Mouse (Mus musculus): ENCODE data around the gene Pmm2. TPM values are rescaled to one million over a fixed set of nuclear protein-coding genes. Genes with fewer than 3 reads are reported as not detected.

Gene Pmm2
- polyA plus RNA-seq, 1 experiment from 2014 or later = 49.6 TPM

DNA sequence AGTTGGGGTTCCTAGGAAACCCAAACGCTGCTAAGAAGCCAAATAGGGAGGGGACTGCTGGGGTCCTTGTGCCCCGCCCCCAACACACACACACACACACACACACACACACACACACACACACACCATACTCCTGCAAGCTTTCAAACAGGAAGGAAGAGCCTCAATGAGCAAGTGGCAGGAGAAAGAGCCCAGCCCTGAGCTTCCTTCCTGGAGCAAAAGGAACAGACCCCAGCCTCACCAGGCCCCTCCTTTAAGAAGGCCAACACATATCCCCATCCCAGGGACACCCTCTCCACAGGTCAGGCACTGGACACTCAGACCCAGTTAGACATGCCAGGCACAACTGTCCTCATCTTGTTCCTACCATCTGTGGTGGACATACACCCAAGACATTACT is 25.5 kb downstream of the Pmm2 start:
- no peak overlapping the region for H3K4me3 ChIP-seq
- H3K9ac ChIP-seq (replicated peaks) = no peak overlapping the region
- H3K27ac ChIP-seq (replicated peaks) = no peak overlapping the region
- peaks cover 28% of the 10 kb centered on the region for H3K4me1 ChIP-seq
- no peaks in the 10 kb centered on the region for H3K9me3 ChIP-seq
- no peaks in the 10 kb centered on the region for H3K27me3 ChIP-seq
- 93% methylated on average over 2 of the region's 2 CpGs for WGBS
- peaks cover 37% of the 10 kb centered on the region for H3K36me3 ChIP-seq
- ATAC-seq (replicated peaks) = no peak
- H3K4me2 ChIP-seq (replicated peaks) = no peak overlapping the region

DNA sequence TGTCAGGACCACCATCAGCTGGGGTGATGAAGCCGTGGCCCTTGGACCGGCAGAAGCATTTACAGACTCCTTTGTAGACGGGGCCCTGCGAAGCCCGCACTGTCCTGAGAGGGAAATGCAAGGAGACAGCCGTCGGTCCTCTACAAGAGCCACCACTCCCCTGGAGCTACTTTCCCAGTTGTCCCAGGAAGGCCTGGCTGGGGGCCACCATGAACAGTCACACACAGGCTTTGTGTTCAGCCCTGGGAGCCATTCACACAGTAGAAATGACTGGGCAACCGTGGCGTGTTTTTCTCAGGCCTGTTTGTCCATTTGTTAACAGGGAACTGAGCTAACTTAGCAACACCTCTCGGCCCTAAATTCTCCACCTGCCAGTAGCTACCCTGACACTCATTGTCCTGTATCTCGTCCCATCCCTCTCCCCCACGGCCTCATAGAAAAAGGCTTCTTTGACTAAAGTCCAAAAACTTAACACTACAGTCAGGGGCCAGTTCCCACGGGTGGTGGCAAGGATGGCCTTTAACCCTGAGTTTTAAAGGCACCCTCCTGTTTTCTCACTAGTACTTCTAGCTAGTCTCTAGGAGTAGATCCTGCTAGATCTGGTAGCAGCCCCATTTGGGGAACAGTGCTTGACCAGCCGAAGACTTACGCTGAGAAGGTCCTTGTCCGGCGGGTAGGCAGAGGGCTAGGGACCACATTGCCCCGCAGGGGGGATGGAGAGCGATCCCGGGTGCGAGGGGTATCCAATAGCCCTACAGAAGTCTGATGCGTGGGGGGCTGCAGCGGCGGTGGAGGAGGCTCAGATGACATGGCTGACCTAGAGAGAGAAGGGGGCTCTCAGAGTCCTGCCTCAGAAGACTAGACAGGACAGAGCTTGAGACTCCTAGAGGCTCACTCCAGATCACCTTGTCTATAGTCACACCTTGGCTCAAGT is 26.4 kb downstream of the Pmm2 start:
- Histone ChIP-seq H3K27me3 (no peaks in the 10 kb centered on the region), H3K36me3 (peaks cover 34% of the 10 kb centered on the region), H3K4me1 (peaks cover 36% of the 10 kb centered on the region), H3K27ac (replicated peaks) (no peak overlapping the region), H3K4me2 (replicated peaks) (no peak overlapping the region), H3K4me3 (no peak overlapping the region), H3K9ac (replicated peaks) (no peak overlapping the region), H3K9me3 (no peaks in the 10 kb centered on the region)
- no peak for ATAC-seq (replicated peaks)
- 84% methylated on average over 24 of the region's 24 CpGs for WGBS

DNA sequence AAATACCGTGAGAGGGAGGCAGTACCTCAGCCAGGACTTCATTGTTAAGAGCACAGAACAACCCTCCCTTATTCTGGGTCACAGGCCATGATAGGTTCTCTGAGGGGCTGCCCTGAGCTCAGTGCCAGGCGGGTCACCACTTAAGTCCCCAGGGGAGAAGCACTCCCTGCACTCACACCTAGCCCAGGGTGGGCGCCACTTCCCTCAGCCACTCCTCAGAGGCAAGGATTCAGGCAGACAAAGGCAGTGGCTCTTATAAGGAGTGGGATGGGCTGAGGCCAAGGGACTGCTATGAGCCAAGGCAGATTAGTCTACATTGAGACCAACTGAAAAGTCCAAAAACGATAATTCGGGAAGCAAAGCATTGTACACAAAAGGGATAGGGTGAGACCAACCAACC is 27.9 kb downstream of the Pmm2 start:
- no peak overlapping the region for H3K4me3 ChIP-seq
- H3K27ac ChIP-seq (replicated peaks) = no peak overlapping the region
- H3K4me2 ChIP-seq (replicated peaks) = no peak overlapping the region
- H3K27me3 ChIP-seq = no peaks in the 10 kb centered on the region
- no peak for ATAC-seq (replicated peaks)
- no peak overlapping the region for H3K9ac ChIP-seq (replicated peaks)
- H3K9me3 ChIP-seq = no peaks in the 10 kb centered on the region
- whole genome bisulfite sequencing = 84% methylated on average over 5 of the region's 5 CpGs
- H3K4me1 ChIP-seq = peaks cover 51% of the 10 kb centered on the region
- peaks cover 23% of the 10 kb centered on the region for H3K36me3 ChIP-seq

DNA sequence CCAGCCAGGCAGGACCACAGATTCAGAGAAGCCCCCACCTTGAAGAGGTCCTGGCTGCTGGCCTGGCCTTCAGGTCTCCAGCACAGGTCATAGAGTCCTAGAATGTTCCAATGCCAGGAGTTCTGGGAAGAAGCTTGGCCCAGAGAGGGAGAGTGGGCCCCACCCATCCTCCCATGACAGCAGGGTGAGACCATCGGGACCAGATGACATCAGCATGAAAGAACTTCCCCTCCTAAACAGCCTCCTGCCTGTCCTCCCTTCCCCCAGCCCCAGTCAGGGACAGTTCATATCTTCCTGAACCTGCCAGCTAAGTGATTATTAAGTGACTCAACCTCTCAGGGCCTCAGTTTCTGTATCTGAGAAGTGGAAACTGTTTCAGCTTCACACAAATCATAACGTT is 29.0 kb downstream of the Pmm2 start:
- Histone ChIP-seq H3K36me3 (peaks cover 16% of the 10 kb centered on the region; the same call in 1 of the 2 replicates), H3K4me2 (replicated peaks) (no peak overlapping the region), H3K4me3 (no peak overlapping the region), H3K27ac (replicated peaks) (no peak overlapping the region), H3K27me3 (no peaks in the 10 kb centered on the region), H3K4me1 (peaks cover 57% of the 10 kb centered on the region), H3K9ac (replicated peaks) (no peak overlapping the region), H3K9me3 (no peaks in the 10 kb centered on the region)
- ATAC-seq (replicated peaks) = no peak
- 69% methylated on average over 2 of the region's 2 CpGs for WGBS

DNA sequence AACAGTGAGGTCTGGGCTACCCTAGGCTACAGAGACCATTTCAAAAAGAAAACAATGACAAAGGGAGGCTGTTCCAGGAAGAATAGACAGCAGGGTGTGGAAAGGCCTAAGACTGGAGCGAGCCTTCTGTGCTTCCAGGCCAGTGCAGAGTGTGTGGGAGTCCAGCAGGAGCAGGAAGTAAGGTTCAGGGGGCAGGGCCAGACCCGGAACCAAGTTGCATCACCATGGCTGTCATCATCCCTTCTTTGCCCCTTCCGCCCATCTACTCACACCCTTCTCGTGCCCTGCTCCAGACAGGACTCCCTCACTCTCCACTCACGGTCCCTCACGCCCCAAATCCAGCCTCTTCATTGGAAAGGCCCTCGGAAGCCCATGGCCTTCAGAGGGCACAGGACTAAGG is 29.8 kb downstream of the Pmm2 start:
- Histone ChIP-seq H3K4me1 (peaks cover 57% of the 10 kb centered on the region), H3K27me3 (no peaks in the 10 kb centered on the region), H3K9ac (replicated peaks) (no peak overlapping the region), H3K4me2 (replicated peaks) (no peak overlapping the region), H3K36me3 (peaks cover 9% of the 10 kb centered on the region; the same call in 1 of the 2 replicates), H3K9me3 (no peaks in the 10 kb centered on the region), H3K4me3 (no peak overlapping the region), H3K27ac (replicated peaks) (no peak overlapping the region)
- ATAC-seq (replicated peaks) = no peak
- 90% methylated on average over 7 of the region's 7 CpGs for whole genome bisulfite sequencing

DNA sequence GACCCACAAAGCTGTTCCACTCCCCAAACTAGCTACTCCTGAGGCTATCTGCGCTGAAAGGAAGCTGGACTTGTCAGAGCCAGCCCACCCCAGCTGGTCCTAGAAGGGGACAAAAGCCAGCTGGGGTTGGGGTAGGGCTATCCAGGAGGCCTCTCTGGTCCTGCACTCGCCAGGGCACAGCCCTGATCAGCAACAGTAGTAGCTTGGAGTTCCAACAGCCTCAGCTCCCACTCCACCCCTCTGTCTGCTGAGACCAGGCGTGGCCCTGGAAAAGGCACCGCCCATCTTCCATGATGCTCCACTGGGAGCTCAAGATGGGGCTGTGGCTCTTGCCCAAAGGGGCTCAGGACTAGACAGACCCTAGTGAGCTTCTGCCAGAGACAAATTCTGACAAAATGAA is 30.3 kb downstream of the Pmm2 start:
- Histone ChIP-seq H3K27me3 (0 out of 2 replicates have a peak, but pooled peaks cover 1% of the 10 kb centered on the region), H3K4me2 (replicated peaks) (no peak overlapping the region), H3K9me3 (no peaks in the 10 kb centered on the region), H3K4me3 (no peak overlapping the region), H3K36me3 (peaks cover 4% of the 10 kb centered on the region; the same call in 1 of the 2 replicates), H3K9ac (replicated peaks) (no peak overlapping the region), H3K27ac (replicated peaks) (no peak overlapping the region), H3K4me1 (peaks cover 57% of the 10 kb centered on the region)
- WGBS = 76% methylated on average over 4 of the region's 4 CpGs
- no peak for ATAC-seq (replicated peaks)

DNA sequence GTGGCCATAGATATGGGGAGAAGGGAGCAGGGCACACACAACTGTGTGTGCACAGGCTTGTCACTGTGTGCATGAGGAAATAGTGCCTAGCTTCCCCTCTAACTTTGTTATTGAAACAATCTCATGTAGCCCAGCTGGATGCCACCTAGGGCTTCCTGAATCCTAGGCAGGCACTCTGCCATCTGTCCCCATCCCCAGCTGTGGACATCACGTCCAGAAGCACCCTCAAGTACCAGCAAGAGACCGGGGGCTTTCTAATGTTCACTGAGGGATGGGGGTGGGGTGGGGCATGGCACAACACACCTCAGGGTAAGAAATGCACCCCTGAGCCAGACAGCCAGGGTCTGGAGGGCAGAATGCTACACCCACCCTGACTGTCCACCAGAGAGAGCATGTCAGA is 30.9 kb downstream of the Pmm2 start:
- Histone ChIP-seq H3K27ac (replicated peaks) (no peak overlapping the region), H3K36me3 (no peaks in the 10 kb centered on the region), H3K4me2 (replicated peaks) (no peak overlapping the region), H3K4me3 (no peak overlapping the region), H3K9ac (replicated peaks) (no peak overlapping the region), H3K4me1 (peaks cover 57% of the 10 kb centered on the region), H3K27me3 (0 out of 2 replicates have a peak, but pooled peaks cover 7% of the 10 kb centered on the region), H3K9me3 (no peaks in the 10 kb centered on the region)
- 72% methylated on average over 2 of the region's 2 CpGs for WGBS
- no peak for ATAC-seq (replicated peaks)

DNA sequence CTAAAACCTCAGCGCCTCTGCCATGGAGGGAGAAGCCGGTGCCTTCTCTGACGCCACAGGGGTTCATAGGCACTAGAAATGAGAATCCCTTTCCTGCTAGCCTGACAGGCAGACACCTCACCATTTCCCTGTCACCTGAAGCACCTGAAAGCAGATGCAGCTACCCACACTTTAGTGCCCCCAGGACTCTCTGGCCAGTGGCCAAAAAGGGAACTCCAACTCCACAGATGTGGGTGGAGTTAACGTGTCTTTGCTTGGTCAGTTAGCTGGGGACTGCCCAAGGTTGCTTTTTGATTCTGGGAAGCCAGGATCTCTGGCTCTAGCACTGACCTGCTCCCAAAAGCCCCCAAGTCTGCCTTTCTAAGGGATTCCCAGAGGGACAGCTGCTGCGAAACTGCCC is 32.0 kb downstream of the Pmm2 start:
- H3K4me2 ChIP-seq (replicated peaks) = peak overlapping the region; percentile 69
- whole genome bisulfite sequencing = 46% methylated on average over 5 of the region's 5 CpGs
- H3K9ac ChIP-seq (replicated peaks) = peak overlapping the region; percentile 53
- 0 out of 2 replicates have a peak, but pooled peaks cover 8% of the 10 kb centered on the region for H3K27me3 ChIP-seq
- H3K9me3 ChIP-seq = no peaks in the 10 kb centered on the region
- H3K4me3 ChIP-seq = peak overlapping the region; percentile 75
- peaks cover 55% of the 10 kb centered on the region for H3K4me1 ChIP-seq
- ATAC-seq (replicated peaks) = no peak
- no peaks in the 10 kb centered on the region for H3K36me3 ChIP-seq
- peak overlapping the region; percentile 47; the same call in 1 of the 2 replicates for H3K27ac ChIP-seq (replicated peaks)

DNA sequence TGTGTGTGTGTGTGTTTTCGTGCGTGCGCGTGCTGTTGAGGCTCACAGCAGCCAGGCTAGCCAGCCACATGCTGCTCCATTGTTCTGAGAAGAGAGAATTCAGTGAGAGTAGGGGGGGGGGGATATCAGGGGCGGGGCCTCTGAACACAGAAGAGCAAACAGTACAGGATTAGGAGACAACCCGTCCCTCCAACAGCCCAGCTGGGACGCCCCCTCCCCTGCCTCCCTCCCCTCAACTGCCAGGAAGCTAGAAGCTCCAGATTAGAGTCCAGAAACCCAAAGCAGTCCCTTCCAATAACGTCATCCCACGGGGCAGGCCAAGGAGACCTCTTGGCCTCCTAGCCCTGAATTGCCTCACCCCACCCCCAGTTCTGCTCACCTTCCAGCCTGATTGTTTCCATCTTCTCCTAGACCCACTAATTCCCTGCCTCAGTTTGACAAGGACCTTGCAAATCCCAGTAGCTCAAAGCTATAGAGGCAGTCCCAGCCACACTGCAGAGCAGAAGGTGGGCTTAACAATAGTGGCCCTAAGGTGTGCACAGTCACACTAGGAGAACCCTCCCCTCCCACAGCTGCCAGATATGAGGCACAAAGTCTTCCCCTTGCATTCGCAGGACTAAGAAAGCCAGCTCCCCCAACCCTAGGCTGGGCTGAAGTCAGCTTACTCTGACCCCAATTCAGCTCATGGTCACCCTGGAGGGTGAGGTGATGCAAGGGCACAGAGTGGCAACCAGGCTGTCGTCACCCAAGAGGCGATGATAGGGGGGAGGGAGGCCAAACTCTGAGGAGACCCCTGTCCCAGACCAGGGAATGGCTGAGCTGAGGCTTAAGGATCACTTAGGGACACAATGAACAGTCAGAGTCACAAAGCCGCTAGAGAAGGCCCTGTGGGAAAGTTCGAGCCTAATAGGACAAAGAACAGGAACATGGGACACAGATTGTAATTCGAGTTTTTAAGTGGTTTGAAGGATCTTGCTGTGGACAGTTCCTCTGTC is 32.9 kb downstream of the Pmm2 start:
- Histone ChIP-seq H3K4me2 (replicated peaks) (peak overlapping the region; percentile 69), H3K4me1 (peaks cover 50% of the 10 kb centered on the region), H3K9me3 (no peaks in the 10 kb centered on the region), H3K36me3 (no peaks in the 10 kb centered on the region), H3K4me3 (peak overlapping the region; percentile 75), H3K27me3 (0 out of 2 replicates have a peak, but pooled peaks cover 8% of the 10 kb centered on the region), H3K9ac (replicated peaks) (peak overlapping the region; percentile 53), H3K27ac (replicated peaks) (peak overlapping the region; percentile 72)
- ATAC-seq (replicated peaks) = peak; percentile 36
- 4% methylated on average over 12 of the region's 15 CpGs for WGBS

DNA sequence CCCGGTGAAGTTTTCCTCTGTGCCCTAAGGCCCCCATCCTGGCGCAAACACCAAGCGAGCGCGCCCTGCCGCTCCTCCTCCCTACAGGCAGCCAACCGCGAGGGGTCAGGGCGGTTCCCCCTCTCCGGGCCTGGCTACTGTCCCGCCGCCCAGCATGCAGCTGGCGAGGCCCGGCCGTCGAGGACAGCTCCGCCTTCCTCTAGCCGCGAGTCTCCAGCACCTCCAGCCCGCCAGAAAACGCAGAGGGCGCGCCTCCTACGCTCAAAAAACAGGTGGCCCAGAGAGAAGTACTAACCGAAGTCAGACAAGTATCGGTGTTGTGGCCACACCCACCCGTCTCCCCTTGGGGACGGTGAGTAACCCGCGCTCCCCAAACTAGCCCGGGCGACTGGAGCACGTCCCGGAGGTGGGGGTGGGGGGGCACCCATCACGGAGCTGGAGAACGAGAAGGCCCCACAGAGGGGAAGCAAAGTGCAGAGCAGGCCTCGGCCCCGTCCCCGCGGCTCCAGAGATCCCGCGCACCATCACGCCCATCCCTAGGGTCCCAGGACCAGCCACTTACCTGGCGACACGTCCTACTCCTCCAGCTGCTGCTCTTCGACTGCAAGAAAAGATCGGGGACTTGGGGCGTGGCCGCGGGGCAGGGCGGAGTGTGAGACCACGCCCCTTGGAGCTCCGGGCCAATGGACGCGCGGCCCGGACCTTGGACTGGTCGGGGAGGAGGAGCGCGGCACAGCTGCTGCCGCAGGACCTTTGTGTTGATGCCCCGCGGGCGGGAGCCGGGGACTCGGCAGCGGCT is 34.3 kb downstream of the Pmm2 start, which contains the start of gene Carhsp1:
Gene Carhsp1, minus strand, starts transcription at position 605 of the 799 bp plus-strand sequence.
- H3K36me3 ChIP-seq = no peaks in the 10 kb centered on the region
- peak; percentile 92 for ATAC-seq (replicated peaks)
- peak within 1 kb of the TSS; percentile 53 for H3K9ac ChIP-seq (replicated peaks)
- H3K4me3 ChIP-seq = peak within 1 kb of the TSS; percentile 75
- H3K9me3 ChIP-seq = no peaks in the 10 kb centered on the region
- H3K27ac ChIP-seq (replicated peaks) = peak within 1 kb of the TSS; percentile 72
- 0 out of 2 replicates have a peak, but pooled peaks cover 8% of the 10 kb centered on the region for H3K27me3 ChIP-seq
- under 1% methylated on average over 67 of the region's 67 CpGs for WGBS
- H3K4me1 ChIP-seq = peaks cover 42% of the 10 kb centered on the region
- peak within 1 kb of the TSS; percentile 69 for H3K4me2 ChIP-seq (replicated peaks)

DNA sequence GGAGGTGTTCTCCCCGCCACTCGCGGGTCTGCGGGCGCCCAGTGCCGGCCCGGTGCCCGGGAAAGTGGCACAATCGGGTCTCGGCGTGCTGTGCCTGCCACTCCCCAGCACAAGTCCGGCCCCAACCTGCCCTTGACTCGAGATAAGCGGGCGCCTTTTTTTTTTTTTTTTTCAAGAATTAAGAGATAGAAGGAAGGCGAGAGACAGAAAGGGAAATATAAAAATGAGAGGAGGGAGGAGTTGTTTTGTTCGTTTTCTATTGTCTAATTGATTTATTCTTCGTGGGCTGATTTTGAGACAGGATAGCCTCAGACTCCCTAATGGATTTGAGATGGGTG is 34.8 kb downstream of the Pmm2 start:
- Histone ChIP-seq H3K9me3 (no peaks in the 10 kb centered on the region), H3K4me2 (replicated peaks) (peak overlapping the region; percentile 69), H3K27me3 (0 out of 2 replicates have a peak, but pooled peaks cover 8% of the 10 kb centered on the region), H3K4me3 (peak overlapping the region; percentile 75), H3K4me1 (peaks cover 36% of the 10 kb centered on the region), H3K36me3 (no peaks in the 10 kb centered on the region), H3K27ac (replicated peaks) (peak overlapping the region; percentile 72), H3K9ac (replicated peaks) (peak overlapping the region; percentile 53)
- ATAC-seq (replicated peaks) = no peak
- under 1% methylated on average over 18 of the region's 18 CpGs for WGBS
